Mouse (Mus musculus) cerebellum, adult (tissue): ENCODE data around the gene Iqcn.
A peak's percentile ranks its signal among the peaks of the same experiment; 100 is the strongest.

ENCODE experiments used
- ATAC-seq: cut with Nextera tagmentation; 2 replicates; pipeline ENCODE4 v1.9.2; 2017; ENCODE audit warnings: mild to moderate bottlenecking, moderate library complexity, mixed read lengths; ENCODE audit not compliant: insufficient number of reproducible peaks, low FRiP score, low TSS enrichment

Iqcn gene

GRCm38 (mm10) chr8:70703287-70703686 lies at the start of gene Iqcn:
Iqcn (plus strand) TSS chr8:70703457.
- ATAC-seq: no peak

DNA sequence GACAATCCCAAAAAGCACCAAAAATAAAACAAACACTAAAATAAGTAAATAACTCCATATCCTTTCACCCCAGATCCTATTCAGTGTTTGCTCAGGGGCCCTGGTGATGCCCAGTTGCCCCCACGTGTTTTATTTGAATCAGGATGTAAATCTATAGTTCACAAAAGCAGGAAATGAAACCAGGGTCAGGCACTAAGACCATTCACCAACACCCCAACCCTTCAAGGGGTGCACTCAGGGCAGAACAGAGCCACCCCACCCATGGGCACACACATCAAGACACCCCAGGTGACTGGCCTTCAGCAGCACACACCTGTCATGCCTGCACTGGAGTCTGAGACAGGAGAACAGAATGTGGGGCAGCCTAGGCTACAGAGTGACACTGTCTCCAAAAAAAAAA lies 49.1 kb upstream of the Iqcn start:
- no peak for ATAC-seq

- ATAC-seq: no peak
Observed at GRCm38 (mm10) chr8:70655469-70655868, 47.8 kb upstream of the Iqcn start.

DNA sequence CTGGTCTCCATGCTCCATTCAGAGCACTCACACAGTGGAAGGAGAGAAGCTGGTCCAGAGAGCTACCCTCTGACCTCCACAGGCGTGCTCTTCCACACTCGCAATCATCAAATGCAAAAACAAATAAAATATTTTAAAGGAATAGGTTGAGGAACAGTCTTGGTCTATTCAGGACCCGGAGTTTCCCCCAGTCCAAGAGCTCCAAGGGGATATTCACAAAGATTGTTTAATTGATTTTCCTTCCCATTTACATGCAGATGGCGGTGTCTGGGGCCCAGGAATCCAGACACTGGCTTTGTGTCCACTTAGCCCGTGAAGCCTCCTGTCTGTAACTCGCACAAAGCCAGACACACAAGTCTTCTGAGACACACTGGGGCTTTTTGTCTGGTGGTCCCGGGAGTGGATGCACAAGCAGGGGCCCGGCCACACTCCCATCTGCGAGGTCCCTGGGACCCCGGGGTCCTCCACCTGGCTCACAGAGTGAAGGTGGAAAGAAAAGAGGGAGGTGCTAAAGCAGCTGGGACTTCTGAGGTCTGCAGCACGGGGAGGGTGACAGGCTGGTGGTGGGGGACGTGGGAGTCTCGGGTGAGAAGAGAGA lies 47.0 kb upstream of the Iqcn start:
- ATAC-seq: no peak

DNA sequence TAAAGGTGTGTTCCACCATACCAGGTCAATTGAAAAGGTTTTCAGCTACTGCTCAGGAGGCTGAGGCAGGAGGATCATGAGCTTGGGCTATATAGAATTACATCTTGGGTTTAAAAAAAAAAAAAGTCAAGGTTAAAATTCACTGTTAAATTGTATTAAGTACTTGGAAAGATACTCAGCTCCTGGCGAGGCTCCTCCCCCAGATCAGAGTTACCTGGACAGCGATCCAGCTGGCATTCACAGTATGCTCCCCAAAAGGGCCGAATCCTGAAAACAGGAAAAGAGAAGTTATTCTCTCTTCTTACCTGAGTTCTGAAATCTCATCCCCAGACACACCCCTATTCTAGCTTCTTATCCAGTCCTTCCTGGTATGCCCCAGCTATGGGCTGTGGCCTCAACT lies 46.0 kb upstream of the Iqcn start:
- ATAC-seq: no peak

DNA sequence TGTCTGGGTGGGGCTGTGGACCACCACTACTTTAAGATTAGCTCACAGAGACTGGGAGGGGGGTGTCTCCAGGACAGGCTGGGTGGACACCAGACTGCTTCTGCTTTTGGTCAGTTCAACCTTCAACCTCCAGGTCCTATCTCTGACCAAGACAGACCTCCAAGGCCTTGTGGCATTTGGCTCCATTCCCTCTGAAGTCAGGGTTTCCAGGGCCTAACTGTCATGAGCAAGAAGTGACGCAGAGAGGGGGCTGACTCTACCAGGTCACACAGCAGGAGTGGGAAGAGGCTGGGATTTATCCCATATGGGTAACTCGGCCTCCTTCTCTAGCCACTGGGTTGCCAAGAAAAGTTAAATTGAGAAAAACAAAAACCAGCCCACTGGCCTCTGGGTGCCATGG lies 45.5 kb upstream of the Iqcn start:
- no peak for ATAC-seq

DNA sequence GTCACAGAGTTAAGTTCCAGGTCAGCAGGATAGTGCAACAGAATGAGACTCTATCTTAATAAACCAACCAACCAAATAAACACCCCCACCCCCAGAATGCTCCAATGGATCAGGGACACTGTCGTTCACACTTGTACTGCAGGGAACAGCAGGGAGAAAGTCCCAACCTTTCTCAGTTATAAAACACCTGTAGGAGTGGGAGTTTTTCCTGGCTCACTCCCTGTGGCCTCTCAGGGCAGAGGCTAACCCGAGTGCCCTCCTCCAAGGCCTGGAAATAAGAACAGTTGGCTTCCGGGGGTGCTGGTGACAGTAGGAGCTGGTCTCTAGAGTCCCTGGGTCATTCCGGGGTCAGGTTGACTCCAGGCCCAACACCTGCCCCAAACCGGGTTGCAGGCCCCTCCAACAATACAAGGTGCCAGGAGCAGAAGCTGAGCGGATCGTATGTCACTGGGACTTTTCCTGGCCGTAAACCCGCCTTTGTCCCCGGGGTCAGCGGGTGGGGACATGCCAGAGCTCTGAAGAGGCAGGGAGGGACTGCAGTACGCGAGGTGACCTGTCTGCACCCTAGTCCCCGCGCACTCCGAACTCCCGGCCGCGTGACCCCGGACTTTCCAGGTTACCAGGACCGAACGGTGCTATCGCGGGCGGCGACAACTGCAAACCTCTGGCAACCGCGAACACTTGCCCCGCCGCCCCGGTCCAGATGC lies 44.2 kb upstream of the Iqcn start:
- peak; percentile 33; the same call in 1 of the 2 replicates for ATAC-seq

- peak; percentile 41 for ATAC-seq
Observed at GRCm38 (mm10) chr8:70659604-70660272, 43.5 kb upstream of the Iqcn start.

GRCm38 (mm10) chr8:70660273-70660725 lies 43.0 kb upstream of the Iqcn start, which contains the start of gene Pgpep1:
Pgpep1 (minus strand) TSS chr8:70660388.
- 0 out of 2 replicates have a peak, but pooled peaks have one; percentile 22 for ATAC-seq

GRCm38 (mm10) chr8:70663691-70664090 lies 39.6 kb upstream of the Iqcn start:
- no peak for ATAC-seq

DNA sequence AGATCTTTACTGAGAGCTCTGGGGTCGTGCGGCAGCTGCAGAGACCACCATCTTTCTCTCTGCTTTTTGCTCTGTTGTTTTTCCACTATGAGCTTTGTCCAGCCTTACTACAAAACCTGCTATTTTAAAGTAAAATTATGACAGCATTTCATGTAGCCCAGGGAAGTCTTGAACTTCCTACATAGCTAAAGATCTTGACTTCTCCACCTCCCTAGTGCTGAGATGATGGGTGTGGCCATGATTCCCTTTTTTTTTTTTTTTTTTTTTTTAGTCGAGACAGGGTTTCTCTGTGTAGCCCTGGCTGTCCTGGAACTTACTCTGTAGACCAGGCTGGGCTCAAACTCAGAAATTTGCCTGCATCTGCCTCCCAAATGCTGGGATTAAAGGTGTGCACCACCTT lies 38.6 kb upstream of the Iqcn start:
- ATAC-seq: no peak

DNA sequence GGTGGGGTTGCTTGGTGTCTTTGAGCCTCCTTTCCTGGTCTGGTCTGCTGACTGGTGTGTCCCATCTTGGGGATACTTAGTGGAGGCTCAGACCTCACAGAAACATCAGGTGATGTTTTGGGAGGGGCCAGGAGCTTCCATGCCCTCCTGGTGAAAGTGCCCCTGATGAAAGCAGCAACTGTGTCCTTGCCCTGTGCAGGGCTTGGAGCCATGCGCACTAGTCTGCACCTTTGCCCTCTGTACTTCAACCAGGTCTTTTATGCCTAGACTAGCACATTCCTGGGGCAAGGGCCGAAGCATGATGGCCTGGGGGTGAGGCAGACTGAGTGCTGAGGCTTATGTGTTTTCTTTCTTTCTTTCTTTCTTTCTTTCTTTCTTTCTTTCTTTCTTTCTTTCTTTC lies 37.7 kb upstream of the Iqcn start:
- no peak for ATAC-seq

- no peak for ATAC-seq
Observed at GRCm38 (mm10) chr8:70667071-70667470, 36.2 kb upstream of the Iqcn start.

DNA sequence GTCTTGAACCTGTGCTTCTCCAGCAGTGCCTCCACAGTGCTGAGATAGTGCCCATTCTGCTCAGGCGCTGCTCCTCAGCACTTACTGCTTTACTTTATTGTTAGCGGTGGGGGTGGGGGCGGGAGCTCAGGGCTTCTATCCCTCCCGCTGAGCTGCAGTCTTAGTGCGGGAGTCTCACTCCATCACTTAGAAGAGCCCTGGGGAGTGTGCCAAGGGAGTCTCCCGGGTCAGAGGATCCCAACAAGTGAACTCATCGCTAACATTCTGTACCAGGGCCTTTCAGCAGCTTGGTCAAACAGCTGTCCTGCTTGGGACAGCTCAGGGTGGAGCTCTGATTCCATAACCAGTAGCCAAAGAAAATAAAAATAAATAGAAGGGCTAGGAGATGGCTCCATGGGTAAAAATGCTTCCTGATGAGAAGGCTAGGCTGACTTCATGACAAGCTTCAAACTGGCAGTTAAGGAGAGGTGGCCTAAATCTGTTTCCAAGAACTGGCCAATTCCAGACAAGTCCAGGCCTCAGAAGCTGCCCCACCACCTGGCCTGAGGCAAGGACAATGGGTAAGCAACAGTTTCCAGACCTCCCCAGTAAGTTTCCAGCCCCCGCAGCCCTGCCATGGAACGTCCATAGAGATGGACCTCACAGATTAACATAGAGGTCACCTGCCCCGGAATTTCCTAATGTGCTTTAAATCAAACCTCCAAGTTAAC lies 31.5 kb upstream of the Iqcn start:
- ATAC-seq: no peak

DNA sequence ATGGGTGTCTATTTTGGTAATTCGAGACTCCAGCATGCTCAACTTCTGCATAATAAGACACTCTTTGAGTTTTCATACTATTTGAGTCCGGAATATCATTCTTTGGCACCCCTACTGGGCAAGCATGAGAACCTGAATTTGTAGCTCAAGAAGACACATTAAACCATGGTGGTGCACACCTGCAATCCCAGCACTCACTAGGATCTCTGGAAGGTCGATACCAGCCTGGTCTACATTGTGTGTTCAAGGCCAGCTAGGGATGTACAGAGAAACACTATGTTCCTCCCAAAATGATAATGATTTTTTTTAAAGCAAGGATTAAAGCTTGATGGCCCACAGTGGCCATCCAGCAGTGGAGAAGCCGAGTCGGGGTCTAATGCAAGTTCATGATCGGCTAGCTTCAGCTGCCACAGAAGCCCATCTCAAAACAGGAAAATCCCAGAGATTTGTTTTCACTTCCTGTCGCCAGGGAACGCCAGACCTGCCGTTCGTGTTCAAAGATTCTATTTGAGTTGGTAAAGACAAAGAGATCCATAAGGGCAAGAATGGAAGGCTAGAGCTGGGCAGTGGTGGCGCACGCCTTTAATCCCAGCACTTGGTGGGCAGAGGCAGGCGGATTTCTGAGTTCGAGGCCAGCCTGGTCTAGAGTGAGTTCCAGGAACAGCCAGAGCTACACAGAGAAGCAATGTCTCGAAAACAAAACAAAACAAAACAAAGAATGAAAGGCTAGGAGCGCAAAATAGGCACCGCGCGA lies 30.8 kb upstream of the Iqcn start:
- ATAC-seq: no peak

GRCm38 (mm10) chr8:70673079-70673856 lies 30.0 kb upstream of the Iqcn start, which contains the start of gene Lsm4:
Lsm4 (plus strand) TSS chr8:70673248.
- peak; percentile 93 for ATAC-seq

- no peak for ATAC-seq
Observed at GRCm38 (mm10) chr8:70674109-70674508, 29.1 kb upstream of the Iqcn start.

GRCm38 (mm10) chr8:70674716-70675115 lies 28.5 kb upstream of the Iqcn start:
- ATAC-seq: no peak

GRCm38 (mm10) chr8:70675336-70675735 lies 27.9 kb upstream of the Iqcn start:
- no peak for ATAC-seq
